Mouse (Mus musculus): ENCODE data around the gene Clba1.

GRCm38 (mm10) chr12:112808212-112808586 lies 538 bp upstream of the Clba1 start:
- TF ChIP-seq POLR2AphosphoS2 (IDR thresholded peaks at IDR 0.05; ENCODE audit: insufficient read length, low read depth), result no peak
- no peak for TF ChIP-seq USF1 (IDR thresholded peaks at IDR 0.05; ENCODE audit: low read depth)
- no peak for TF ChIP-seq MAX (IDR thresholded peaks at IDR 0.05; ENCODE audit: low read depth)
- no peak for TF ChIP-seq MYOG (IDR thresholded peaks at IDR 0.05; ENCODE audit: control insufficient read depth in 1 of 3, insufficient read depth in 1 of 3, insufficient read length in 2 of 3, low read depth in 2 of 3)
- no peak for TF ChIP-seq CEBPB (IDR thresholded peaks at IDR 0.05; ENCODE audit: insufficient read depth, poor library complexity, severe bottlenecking)
- TF ChIP-seq POLR2A (IDR thresholded peaks at IDR 0.05; ENCODE audit: insufficient read length, low read depth), result no peak
- no peak for TF ChIP-seq MYOD1 (IDR thresholded peaks at IDR 0.05; ENCODE audit: control insufficient read depth in 1 of 3, insufficient read length in 2 of 3, low read depth in 2 of 3)
- no peak for TF ChIP-seq REST (IDR thresholded peaks at IDR 0.05; ENCODE audit: insufficient read depth, insufficient read length)
- no peak for TF ChIP-seq TCF12 (IDR thresholded peaks at IDR 0.05; ENCODE audit: insufficient read depth, poor library complexity, severe bottlenecking)
- no peak for TF ChIP-seq E2F4 (IDR thresholded peaks at IDR 0.05; ENCODE audit: insufficient read depth)
- TF ChIP-seq SRF (IDR thresholded peaks at IDR 0.05; ENCODE audit: control insufficient read depth, insufficient read length, low read depth), result no peak

Data from myocyte (in vitro differentiated cells).